Mouse (Mus musculus) erythroblast, embryonic 14.5 days (primary cell): ENCODE measurements around the gene Elovl7.

ENCODE experiments used
- GATA1 ChIP-seq: IDR thresholded peaks from 2 replicates; pipeline ENCODE4 v1.6.1; 2012; ENCODE audit warnings: low read length, inconsistent platforms, mixed read lengths
- TAL1 ChIP-seq: IDR thresholded peaks from 3 replicates; pipeline ENCODE4 v1.6.1; 2012; ENCODE audit warnings: low read length, inconsistent platforms, mixed read lengths

DNA sequence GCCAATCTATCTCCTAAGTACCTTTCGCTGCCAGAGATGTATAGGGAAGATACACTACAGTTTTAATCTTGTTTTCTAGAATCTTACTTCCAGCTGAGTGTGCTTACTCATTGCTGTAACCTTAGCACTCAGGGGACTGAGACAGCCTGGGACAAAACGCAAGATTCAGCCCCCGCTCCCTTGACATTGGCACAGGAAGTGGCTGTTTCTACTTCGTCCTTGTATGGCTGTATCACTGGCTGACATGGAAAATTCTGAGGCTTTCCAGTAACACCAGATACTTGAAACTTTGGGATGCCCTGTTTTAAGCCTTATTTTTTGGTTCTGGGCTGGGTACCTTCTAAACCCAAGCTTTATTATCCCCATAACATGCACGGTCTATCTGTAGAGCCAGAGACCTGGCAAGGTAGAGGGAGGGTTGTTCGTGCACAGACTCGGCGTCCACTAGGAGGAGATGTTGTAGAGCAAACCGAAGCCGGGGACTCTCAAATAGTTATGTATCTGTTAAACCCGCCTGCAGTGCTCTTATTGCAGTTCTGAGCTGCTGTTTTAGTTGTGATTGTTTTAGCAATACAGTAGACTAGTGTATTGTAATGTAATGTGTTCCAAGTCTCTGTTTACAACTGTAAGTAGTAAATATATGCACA is 23.0 kb upstream of the Elovl7 start:
- TF ChIP-seq TAL1 = no peak
- TF ChIP-seq GATA1 = no peak
